ENCODE assay signal across 9 mouse cellular contexts in genomic region chr16:25016261-25016836, GRCm38 (mm10).
DNase-seq lines count a peak whose midpoint lies in the region; ATAC-seq lines count a peak whose summit lies in the region.
"Had no signal": no experiment of that assay in that cellular context is flagged by ENCODE, and none has a peak within 500 bp of the region (broad histone marks: within the 10 kb centered on the region; RNA-seq: fewer than 3 reads in every experiment).

No protein-coding gene starts in this region.

- no peaks in the 10 kb centered on the region for H3K36me3 ChIP-seq in embryonic facial prominence, embryonic 14.5 days (ENCODE audit: control insufficient read depth, insufficient read depth, low read length)
- H3K36me3 ChIP-seq: liver, embryonic 13.5 days had no signal

- peak; percentile 62 for DNase-seq in kidney, adult 11 months
- DNase-seq in kidney, postnatal 4 days, result no peak
- peak; percentile 73 for DNase-seq in embryonic facial prominence, embryonic 14.5 days (ENCODE audit: low spot score)
- peak; percentile 84 to 87 for DNase-seq in layer of hippocampus, adult 8-10 months (ENCODE audit: low spot score in 2 of 2)
- peak; percentile 13 for DNase-seq in ovary, postnatal 14 days (ENCODE audit: low spot score)
- DNase-seq in liver (no peak), MN1 (ENCODE audit: low spot score) (no peak)
- DNase-seq: liver, embryonic 13.5 days had no signal

- no peak overlapping the region for H3K9ac ChIP-seq in embryonic facial prominence, embryonic 14.5 days (ENCODE audit: low read depth, low read length)
- H3K9ac ChIP-seq: liver, embryonic 13.5 days had no signal

- 38% methylated on average over 4 of the region's 4 CpGs for WGBS in embryonic facial prominence, embryonic 14.5 days

- 0 out of 2 replicates have a peak, but pooled peaks cover 3% of the 10 kb centered on the region for H3K4me1 ChIP-seq in embryonic facial prominence, embryonic 14.5 days (ENCODE audit: control insufficient read depth, insufficient read depth, low read length)
- H3K4me1 ChIP-seq: liver, embryonic 13.5 days had no signal

- no peaks in the 10 kb centered on the region for H3K9me3 ChIP-seq in embryonic facial prominence, embryonic 14.5 days (ENCODE audit: control insufficient read depth, low read length)
- H3K9me3 ChIP-seq: liver, embryonic 13.5 days had no signal

- H3K4me2 ChIP-seq in embryonic facial prominence, embryonic 14.5 days (ENCODE audit: low read depth, low read length), result no peak overlapping the region
- H3K4me2 ChIP-seq: liver, embryonic 13.5 days had no signal

- ATAC-seq in embryonic facial prominence, embryonic 14.5 days (ENCODE audit: low read depth), result no peak; the same call in 1 of the 2 replicates
- ATAC-seq in erythroid progenitor cell, adult 5-6 weeks (replicated peaks; ENCODE audit: low FRiP score, poor library complexity, severe bottlenecking), result no peak

- H3K4me3 ChIP-seq in embryonic facial prominence, embryonic 14.5 days (ENCODE audit: low read depth, low read length), result no peak overlapping the region
- H3K4me3 ChIP-seq: liver, embryonic 13.5 days had no signal

- no peaks in the 10 kb centered on the region for H3K27me3 ChIP-seq in embryonic facial prominence, embryonic 14.5 days (replicated peaks; ENCODE audit: control insufficient read depth, insufficient read depth, low read length)
- H3K27me3 ChIP-seq: liver, embryonic 13.5 days had no signal

- no peak overlapping the region for H3K27ac ChIP-seq in embryonic facial prominence, embryonic 14.5 days (replicated peaks; ENCODE audit: low read depth, low read length)
- H3K27ac ChIP-seq: liver, embryonic 13.5 days had no signal

Comparison
In these comparisons a context has a peak if more than half of its experiments do, and no peak if none do; other contexts are left out.
1. DNase-seq: peak in kidney, adult 11 months (single experiment), embryonic facial prominence, embryonic 14.5 days (single experiment), layer of hippocampus, adult 8-10 months (2 of 2) and ovary, postnatal 14 days (single experiment); none in kidney, postnatal 4 days (0 of 2), liver (single experiment) and MN1 (single experiment).